Mouse (Mus musculus): ENCODE measurements at regions not wholly inside any gene's neighbourhood (a gene's known extent, or its start where the extent isn't known, plus 50 kb on each side); places are given as distances from the start of the nearest gene placed in this dataset.

- Histone ChIP-seq H3K4me3 (ENCODE audit: low read depth, low read length) (no peak overlapping the region), H3K27ac (ENCODE audit: low read depth, low read length) (no peak overlapping the region), H3K4me1 (replicated peaks; ENCODE audit: control insufficient read depth, insufficient read depth, low read length) (no peaks in the 10 kb centered on the region), H3K27me3 (replicated peaks; ENCODE audit: control insufficient read depth, insufficient read depth, low read length) (no peaks in the 10 kb centered on the region), H3K9ac (ENCODE audit: low read depth, low read length) (no peak overlapping the region), H3K9me3 (ENCODE audit: control insufficient read depth) (no peaks in the 10 kb centered on the region), H3K36me3 (ENCODE audit: control insufficient read depth, insufficient read depth) (no peaks in the 10 kb centered on the region), H3K4me2 (replicated peaks; ENCODE audit: low read depth) (no peak overlapping the region)
- ATAC-seq, result no peak
- 60% methylated on average over 3 of the region's 3 CpGs for WGBS
- no peak for TF ChIP-seq CTCF (IDR thresholded peaks at IDR 0.05; ENCODE audit: low read depth)
These were observed 158.2 kb downstream of the Cep170 start for GRCm38 (mm10) chr1:176655487-176656333.

- H3K9me3 ChIP-seq (ENCODE audit: control insufficient read depth), result no peaks in the 10 kb centered on the region
- no peak overlapping the region for H3K27ac ChIP-seq (ENCODE audit: low read depth, low read length)
- no peak for ATAC-seq
- no peaks in the 10 kb centered on the region for H3K36me3 ChIP-seq (ENCODE audit: control insufficient read depth, insufficient read depth)
- no peak overlapping the region for H3K4me2 ChIP-seq (replicated peaks; ENCODE audit: low read depth)
- TF ChIP-seq CTCF (IDR thresholded peaks at IDR 0.05; ENCODE audit: low read depth), result no peak
- H3K9ac ChIP-seq (ENCODE audit: low read depth, low read length), result no peak overlapping the region
- no peaks in the 10 kb centered on the region for H3K4me1 ChIP-seq (replicated peaks; ENCODE audit: control insufficient read depth, insufficient read depth, low read length)
- H3K27me3 ChIP-seq (replicated peaks; ENCODE audit: control insufficient read depth, insufficient read depth, low read length), result no peaks in the 10 kb centered on the region
- H3K4me3 ChIP-seq (ENCODE audit: low read depth, low read length), result no peak overlapping the region
- 18% methylated on average over 1 of the region's 1 CpGs for WGBS
These were observed 169.6 kb downstream of the Cep170 start for GRCm38 (mm10) chr1:176644248-176644647.

- Histone ChIP-seq H3K9me3 (ENCODE audit: control insufficient read depth) (no peaks in the 10 kb centered on the region), H3K4me3 (ENCODE audit: low read depth, low read length) (no peak overlapping the region), H3K27ac (ENCODE audit: low read depth, low read length) (no peak overlapping the region), H3K9ac (ENCODE audit: low read depth, low read length) (no peak overlapping the region), H3K27me3 (replicated peaks; ENCODE audit: control insufficient read depth, insufficient read depth, low read length) (no peaks in the 10 kb centered on the region), H3K4me1 (replicated peaks; ENCODE audit: control insufficient read depth, insufficient read depth, low read length) (no peaks in the 10 kb centered on the region), H3K36me3 (ENCODE audit: control insufficient read depth, insufficient read depth) (no peaks in the 10 kb centered on the region), H3K4me2 (replicated peaks; ENCODE audit: low read depth) (no peak overlapping the region)
- WGBS, result 74% methylated on average over 4 of the region's 4 CpGs
- TF ChIP-seq CTCF (IDR thresholded peaks at IDR 0.05; ENCODE audit: low read depth), result no peak
- no peak for ATAC-seq
These were observed 190.7 kb downstream of the Cep170 start for GRCm38 (mm10) chr1:176623171-176623570.

- no peak for TF ChIP-seq CTCF (IDR thresholded peaks at IDR 0.05; ENCODE audit: low read depth)
These were observed 191.7 kb downstream of the Cep170 start for GRCm38 (mm10) chr1:176622213-176622612.

GRCm38 (mm10) chr1:176621285-176621684, 192.6 kb downstream of the Cep170 start:
- no peak overlapping the region for H3K4me3 ChIP-seq (ENCODE audit: low read depth, low read length)
- H3K27ac ChIP-seq (ENCODE audit: low read depth, low read length), result no peak overlapping the region
- H3K4me1 ChIP-seq (replicated peaks; ENCODE audit: control insufficient read depth, insufficient read depth, low read length), result no peaks in the 10 kb centered on the region
- no peak overlapping the region for H3K9ac ChIP-seq (ENCODE audit: low read depth, low read length)
- no peak overlapping the region for H3K4me2 ChIP-seq (replicated peaks; ENCODE audit: low read depth)
- no peak for TF ChIP-seq CTCF (IDR thresholded peaks at IDR 0.05; ENCODE audit: low read depth)
- no peak for ATAC-seq
- H3K36me3 ChIP-seq (ENCODE audit: control insufficient read depth, insufficient read depth), result no peaks in the 10 kb centered on the region
- no peaks in the 10 kb centered on the region for H3K27me3 ChIP-seq (replicated peaks; ENCODE audit: control insufficient read depth, insufficient read depth, low read length)
- H3K9me3 ChIP-seq (ENCODE audit: control insufficient read depth), result no peaks in the 10 kb centered on the region
- WGBS, result 72% methylated on average over 2 of the region's 2 CpGs

More at GRCm38 (mm10) chr1:176622213-176622612, 191.7 kb downstream of the Cep170 start:
- WGBS, result 84% methylated on average over 5 of the region's 5 CpGs
- Histone ChIP-seq H3K4me1 (replicated peaks; ENCODE audit: control insufficient read depth, insufficient read depth, low read length) (no peaks in the 10 kb centered on the region), H3K9me3 (ENCODE audit: control insufficient read depth) (no peaks in the 10 kb centered on the region), H3K27ac (ENCODE audit: low read depth, low read length) (no peak overlapping the region), H3K27me3 (replicated peaks; ENCODE audit: control insufficient read depth, insufficient read depth, low read length) (no peaks in the 10 kb centered on the region), H3K36me3 (ENCODE audit: control insufficient read depth, insufficient read depth) (no peaks in the 10 kb centered on the region), H3K4me2 (replicated peaks; ENCODE audit: low read depth) (no peak overlapping the region), H3K4me3 (ENCODE audit: low read depth, low read length) (no peak overlapping the region), H3K9ac (ENCODE audit: low read depth, low read length) (no peak overlapping the region)
- no peak for ATAC-seq

- no peak overlapping the region for H3K4me3 ChIP-seq (ENCODE audit: low read depth, low read length)
- H3K9ac ChIP-seq (ENCODE audit: low read depth, low read length), result no peak overlapping the region
- 84% methylated on average over 4 of the region's 4 CpGs for WGBS
- H3K27ac ChIP-seq (ENCODE audit: low read depth, low read length), result no peak overlapping the region
- no peaks in the 10 kb centered on the region for H3K9me3 ChIP-seq (ENCODE audit: control insufficient read depth)
- no peak for TF ChIP-seq CTCF (IDR thresholded peaks at IDR 0.05; ENCODE audit: low read depth)
- no peaks in the 10 kb centered on the region for H3K27me3 ChIP-seq (replicated peaks; ENCODE audit: control insufficient read depth, insufficient read depth, low read length)
- ATAC-seq, result no peak
- H3K4me2 ChIP-seq (replicated peaks; ENCODE audit: low read depth), result no peak overlapping the region
- no peaks in the 10 kb centered on the region for H3K4me1 ChIP-seq (replicated peaks; ENCODE audit: control insufficient read depth, insufficient read depth, low read length)
- no peaks in the 10 kb centered on the region for H3K36me3 ChIP-seq (ENCODE audit: control insufficient read depth, insufficient read depth)
These were observed 195.0 kb downstream of the Cep170 start for GRCm38 (mm10) chr1:176618896-176619295.

All from intestine, postnatal 0 days (tissue).